Mouse (Mus musculus): ENCODE measurements around the gene Rrm1.

DNA sequence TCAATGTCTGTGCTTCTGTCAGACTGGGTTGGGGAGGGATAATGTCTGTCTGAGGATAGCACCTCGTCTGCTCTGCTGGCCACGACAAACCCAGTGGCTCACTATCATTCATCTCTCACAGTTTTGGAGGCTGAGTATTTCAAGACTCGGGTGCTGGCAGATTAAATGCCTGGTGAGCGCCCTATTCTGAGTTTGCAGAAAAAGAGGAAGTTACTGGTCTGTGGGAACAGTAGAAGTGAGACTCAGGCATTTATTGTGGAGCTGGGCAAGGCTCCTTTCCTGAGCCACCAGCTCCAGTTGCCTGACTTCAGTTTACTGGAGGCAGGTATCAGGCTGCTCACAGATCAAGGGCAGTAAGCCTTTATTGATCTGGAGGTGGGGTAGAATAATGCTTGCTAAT lies 72.6 kb downstream of the Rrm1 start:
- no peak for TF ChIP-seq POLR2A (IDR thresholded peaks at IDR 0.05; ENCODE audit: insufficient read length, low read depth)
- TF ChIP-seq TCF12 (IDR thresholded peaks at IDR 0.05; ENCODE audit: insufficient read depth, poor library complexity, severe bottlenecking) = no peak
- no peak for TF ChIP-seq MAX (IDR thresholded peaks at IDR 0.05; ENCODE audit: low read depth)
- no peak for TF ChIP-seq POLR2AphosphoS2 (IDR thresholded peaks at IDR 0.05; ENCODE audit: insufficient read length, low read depth)
- no peak for TF ChIP-seq MYOD1 (IDR thresholded peaks at IDR 0.05; ENCODE audit: control insufficient read depth in 1 of 3, insufficient read length in 2 of 3, low read depth in 2 of 3)
- no peak for TF ChIP-seq TCF3 (IDR thresholded peaks at IDR 0.05; ENCODE audit: insufficient read length, low read depth)
- no peak for TF ChIP-seq E2F4 (IDR thresholded peaks at IDR 0.05; ENCODE audit: insufficient read depth)
- TF ChIP-seq USF1 (IDR thresholded peaks at IDR 0.05; ENCODE audit: low read depth) = no peak
- no peak for TF ChIP-seq MYOG (IDR thresholded peaks at IDR 0.05; ENCODE audit: control insufficient read depth in 1 of 3, insufficient read depth in 1 of 3, insufficient read length in 2 of 3, low read depth in 2 of 3)
- TF ChIP-seq CEBPB (IDR thresholded peaks at IDR 0.05; ENCODE audit: insufficient read depth, poor library complexity, severe bottlenecking) = no peak
- no peak for TF ChIP-seq SRF (IDR thresholded peaks at IDR 0.05; ENCODE audit: control insufficient read depth, insufficient read length, low read depth)
